Mouse (Mus musculus): ENCODE results near the gene Col8a1. TPM values are rescaled to one million over a fixed set of nuclear protein-coding genes. Genes with fewer than 3 reads are reported as not detected.

The Col8a1 gene
- polyA plus RNA-seq, 2 experiments = 0.01 to 0.07 TPM

DNA sequence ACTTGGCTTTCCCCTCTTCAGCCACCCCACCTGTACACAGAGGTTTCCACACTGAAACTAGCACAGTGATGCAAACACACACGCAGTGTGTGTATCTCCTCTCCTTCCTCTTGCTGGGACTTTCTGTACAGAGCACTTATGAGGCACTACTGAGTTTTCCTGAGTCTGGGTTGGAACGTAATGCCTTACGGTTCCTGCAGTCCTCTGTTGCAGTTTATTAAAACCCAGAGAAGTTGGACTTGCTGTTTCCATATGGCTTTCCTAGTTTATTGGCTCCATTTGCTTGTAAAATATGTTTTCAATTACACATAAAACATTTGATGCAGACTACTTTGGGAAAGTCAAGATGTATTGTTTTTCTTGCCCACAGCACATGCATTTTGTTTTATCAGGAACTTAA is 21.4 kb downstream of the Col8a1 start:
- Histone ChIP-seq H3K36me3 (replicated peaks; ENCODE audit: control insufficient read depth, insufficient read depth, low read depth) (no peaks in the 10 kb centered on the region), H3K27me3 (ENCODE audit: control insufficient read depth, insufficient read depth, low read length) (no peaks in the 10 kb centered on the region), H3K4me2 (ENCODE audit: low read depth) (no peak overlapping the region), H3K9me3 (ENCODE audit: control insufficient read depth, low read length) (no peaks in the 10 kb centered on the region), H3K4me1 (replicated peaks; ENCODE audit: control insufficient read depth in 2 of 2, insufficient read depth in 2 of 2, low read length in 1 of 2) (no peaks in the 10 kb centered on the region), H3K27ac (no peak overlapping the region), H3K9ac (replicated peaks) (no peak overlapping the region), H3K4me3 (ENCODE audit: insufficient read depth in 1 of 2, low read depth in 2 of 2, low read length in 2 of 2) (no peak overlapping the region)
- no peak for ATAC-seq (ENCODE audit: insufficient read depth)
- DNase-seq (ENCODE audit: low read depth in 3 of 3, low spot score in 3 of 3) = no peak
- TF ChIP-seq EP300 (IDR thresholded peaks at IDR 0.05; ENCODE audit: low read depth) (no peak), CTCF (IDR thresholded peaks at IDR 0.05; ENCODE audit: low read depth) (no peak)
- 72% methylated on average over 3 of the region's 3 CpGs for WGBS (ENCODE audit: insufficient replicate concordance)

DNA sequence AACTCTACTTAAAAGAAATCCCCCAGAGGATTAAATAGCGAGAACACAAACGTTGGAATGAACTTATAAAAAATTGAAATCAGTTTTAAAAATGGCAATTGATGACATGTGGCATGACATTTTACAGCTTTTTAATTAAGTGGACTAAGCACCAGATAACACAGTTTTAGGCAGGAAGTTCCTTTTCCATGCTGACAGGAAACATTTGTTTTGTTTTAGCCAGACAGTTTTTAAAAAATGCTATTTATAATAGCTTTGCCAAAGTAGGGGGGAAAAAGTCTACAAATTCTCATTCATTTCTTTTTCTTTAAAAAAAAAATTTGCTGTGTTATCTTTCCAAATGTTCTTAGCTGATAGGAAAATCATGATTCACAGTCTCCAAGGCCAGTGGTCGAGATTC is 29.6 kb downstream of the Col8a1 start:
- DNase-seq (ENCODE audit: low read depth in 3 of 3, low spot score in 3 of 3) (no peak), ATAC-seq (ENCODE audit: insufficient read depth) (no peak)
- Histone ChIP-seq H3K27ac (no peak overlapping the region), H3K4me1 (replicated peaks; ENCODE audit: control insufficient read depth in 2 of 2, insufficient read depth in 2 of 2, low read length in 1 of 2) (no peaks in the 10 kb centered on the region), H3K4me3 (ENCODE audit: insufficient read depth in 1 of 2, low read depth in 2 of 2, low read length in 2 of 2) (no peak overlapping the region), H3K36me3 (replicated peaks; ENCODE audit: control insufficient read depth, insufficient read depth, low read depth) (no peaks in the 10 kb centered on the region), H3K9me3 (ENCODE audit: control insufficient read depth, low read length) (no peaks in the 10 kb centered on the region), H3K27me3 (ENCODE audit: control insufficient read depth, insufficient read depth, low read length) (no peaks in the 10 kb centered on the region), H3K9ac (replicated peaks) (no peak overlapping the region), H3K4me2 (ENCODE audit: low read depth) (no peak overlapping the region)
- TF ChIP-seq EP300 (IDR thresholded peaks at IDR 0.05; ENCODE audit: low read depth) (no peak), CTCF (IDR thresholded peaks at IDR 0.05; ENCODE audit: low read depth) (no peak)
- 48% methylated on average over 3 of the region's 3 CpGs for WGBS (ENCODE audit: insufficient replicate concordance)

DNA sequence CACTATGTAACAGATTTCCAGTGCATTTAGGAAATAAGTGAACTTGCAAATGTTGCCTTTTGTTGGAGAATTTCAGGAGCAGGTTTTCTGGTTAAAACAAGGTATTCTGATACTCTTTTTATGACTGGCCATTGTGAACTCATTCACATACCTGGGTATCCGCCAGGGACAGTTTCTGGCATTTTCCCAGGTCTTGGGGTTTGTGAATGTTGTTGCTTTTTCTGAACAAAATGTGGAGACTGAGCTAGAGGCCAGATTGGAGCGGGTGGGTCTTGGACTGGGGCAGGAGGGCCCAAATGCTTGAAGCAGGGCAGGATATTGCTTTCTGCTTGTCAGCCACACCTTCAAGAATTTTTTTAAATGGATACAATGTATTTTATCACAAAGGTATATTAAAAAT is 35.6 kb downstream of the Col8a1 start:
- H3K9ac ChIP-seq (replicated peaks) = no peak overlapping the region
- H3K27me3 ChIP-seq (ENCODE audit: control insufficient read depth, insufficient read depth, low read length) = no peaks in the 10 kb centered on the region
- no peaks in the 10 kb centered on the region for H3K9me3 ChIP-seq (ENCODE audit: control insufficient read depth, low read length)
- H3K4me2 ChIP-seq (ENCODE audit: low read depth) = no peak overlapping the region
- ATAC-seq (ENCODE audit: insufficient read depth) (no peak), DNase-seq (ENCODE audit: low read depth in 3 of 3, low spot score in 3 of 3) (no peak)
- TF ChIP-seq CTCF (IDR thresholded peaks at IDR 0.05; ENCODE audit: low read depth) = no peak
- TF ChIP-seq EP300 (IDR thresholded peaks at IDR 0.05; ENCODE audit: low read depth) = no peak
- 41% methylated on average over 2 of the region's 2 CpGs for WGBS (ENCODE audit: insufficient replicate concordance)
- no peak overlapping the region for H3K4me3 ChIP-seq (ENCODE audit: insufficient read depth in 1 of 2, low read depth in 2 of 2, low read length in 2 of 2)
- H3K4me1 ChIP-seq (replicated peaks; ENCODE audit: control insufficient read depth in 2 of 2, insufficient read depth in 2 of 2, low read length in 1 of 2) = no peaks in the 10 kb centered on the region
- no peaks in the 10 kb centered on the region for H3K36me3 ChIP-seq (replicated peaks; ENCODE audit: control insufficient read depth, insufficient read depth, low read depth)
- no peak overlapping the region for H3K27ac ChIP-seq

- 70% methylated on average over 5 of the region's 5 CpGs for WGBS (ENCODE audit: insufficient replicate concordance)
- Histone ChIP-seq H3K9ac (replicated peaks) (no peak overlapping the region), H3K4me2 (ENCODE audit: low read depth) (no peak overlapping the region), H3K36me3 (replicated peaks; ENCODE audit: control insufficient read depth, insufficient read depth, low read depth) (no peaks in the 10 kb centered on the region), H3K27ac (no peak overlapping the region), H3K27me3 (ENCODE audit: control insufficient read depth, insufficient read depth, low read length) (no peaks in the 10 kb centered on the region), H3K4me1 (replicated peaks; ENCODE audit: control insufficient read depth in 2 of 2, insufficient read depth in 2 of 2, low read length in 1 of 2) (no peaks in the 10 kb centered on the region), H3K9me3 (ENCODE audit: control insufficient read depth, low read length) (no peaks in the 10 kb centered on the region), H3K4me3 (ENCODE audit: insufficient read depth in 1 of 2, low read depth in 2 of 2, low read length in 2 of 2) (no peak overlapping the region)
- DNase-seq (ENCODE audit: low read depth in 3 of 3, low spot score in 3 of 3) (no peak), ATAC-seq (ENCODE audit: insufficient read depth) (no peak)
- TF ChIP-seq CTCF (IDR thresholded peaks at IDR 0.05; ENCODE audit: low read depth) (no peak), EP300 (IDR thresholded peaks at IDR 0.05; ENCODE audit: low read depth) (no peak)
Observed at GRCm38 (mm10) chr16:57698733-57699132, 55.8 kb downstream of the Col8a1 start.

- DNase-seq (ENCODE audit: low read depth in 3 of 3, low spot score in 3 of 3) = no peak
- Histone ChIP-seq H3K36me3 (replicated peaks; ENCODE audit: control insufficient read depth, insufficient read depth, low read depth) (no peaks in the 10 kb centered on the region), H3K27ac (no peak overlapping the region), H3K4me2 (ENCODE audit: low read depth) (no peak overlapping the region), H3K27me3 (ENCODE audit: control insufficient read depth, insufficient read depth, low read length) (no peaks in the 10 kb centered on the region), H3K4me3 (ENCODE audit: insufficient read depth in 1 of 2, low read depth in 2 of 2, low read length in 2 of 2) (no peak overlapping the region), H3K9ac (replicated peaks) (no peak overlapping the region), H3K4me1 (replicated peaks; ENCODE audit: control insufficient read depth in 2 of 2, insufficient read depth in 2 of 2, low read length in 1 of 2) (no peaks in the 10 kb centered on the region), H3K9me3 (ENCODE audit: control insufficient read depth, low read length) (no peaks in the 10 kb centered on the region)
- ATAC-seq (ENCODE audit: insufficient read depth) = no peak
- 54% methylated on average over 1 of the region's 1 CpGs for WGBS (ENCODE audit: insufficient replicate concordance)
- TF ChIP-seq CTCF (IDR thresholded peaks at IDR 0.05; ENCODE audit: low read depth) (no peak), EP300 (IDR thresholded peaks at IDR 0.05; ENCODE audit: low read depth) (no peak)
Observed at GRCm38 (mm10) chr16:57694694-57695093, 59.8 kb downstream of the Col8a1 start.
